ENCODE assay signal across 8 mouse cellular contexts in the genomic region with DNA sequence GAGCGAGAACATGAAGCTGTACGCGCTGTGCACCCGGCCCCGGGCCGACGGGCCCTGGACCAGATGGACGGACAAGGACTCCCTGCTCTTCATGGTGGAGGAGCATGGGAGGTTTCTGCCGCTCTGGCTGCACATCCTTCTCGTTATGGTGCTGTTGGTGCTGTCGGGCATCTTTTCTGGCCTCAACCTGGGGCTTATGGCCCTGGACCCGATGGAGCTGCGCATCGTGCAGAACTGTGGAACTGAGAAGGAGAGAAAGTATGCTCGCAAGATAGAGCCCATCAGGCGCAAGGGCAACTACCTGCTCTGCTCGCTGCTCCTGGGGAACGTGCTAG. TPM values are rescaled to one million over a fixed set of nuclear protein-coding genes. Genes with fewer than 3 reads are reported as not detected.
DNase-seq lines count a peak whose midpoint lies in the region; ATAC-seq and TF ChIP-seq lines count a peak whose summit lies in the region.

No protein-coding gene starts in this region.

- ATAC-seq in kidney, embryonic 14.5 days (ENCODE audit: low FRiP score, low TSS enrichment) = no peak
- ATAC-seq in forebrain, embryonic 11.5 days (replicated peaks; ENCODE audit: low FRiP score) = no peak
- ATAC-seq in liver, embryonic 13.5 days (ENCODE audit: low read depth) = peak; percentile 10

- no peaks in the 10 kb centered on the region for H3K27me3 ChIP-seq in kidney, embryonic 14.5 days (ENCODE audit: control insufficient read depth, insufficient read depth, low read length)
- H3K27me3 ChIP-seq in MEL (ENCODE audit: control insufficient read depth in 1 of 2, insufficient read depth in 2 of 2, low read length in 2 of 2) = no peaks in the 10 kb centered on the region
- H3K27me3 ChIP-seq in forebrain, embryonic 11.5 days (ENCODE audit: control insufficient read depth, insufficient read depth, low read length) = no peaks in the 10 kb centered on the region
- H3K27me3 ChIP-seq in liver, embryonic 13.5 days = peaks cover 20% of the 10 kb centered on the region

- no peak overlapping the region; the same call in 1 of the 2 replicates for H3K27ac ChIP-seq in kidney, embryonic 14.5 days (ENCODE audit: low read depth, low read length)
- no peak overlapping the region for H3K27ac ChIP-seq in MEL (ENCODE audit: control insufficient read depth, low read depth, low read length)
- no peak overlapping the region for H3K27ac ChIP-seq in forebrain, embryonic 11.5 days (ENCODE audit: low read depth, low read length)
- H3K27ac ChIP-seq in liver, embryonic 13.5 days = no peak overlapping the region

- no peak for TF ChIP-seq EP300 in MEL (IDR thresholded peaks at IDR 0.05; ENCODE audit: low read depth in 1 of 2, low read length in 2 of 2)

- H3K79me2 ChIP-seq in MEL (ENCODE audit: control insufficient read depth, insufficient read depth, low read length, poor library complexity) = peaks cover 16% of the 10 kb centered on the region

- H3K36me3 ChIP-seq in kidney, embryonic 14.5 days (ENCODE audit: control insufficient read depth, insufficient read depth, low read length) = no peaks in the 10 kb centered on the region
- peaks cover 0 to 23% of the 10 kb centered on the region in 2 experiments; a peak in 2 of 4 replicates for H3K36me3 ChIP-seq in MEL (ENCODE audit: control insufficient read depth in 1 of 2, insufficient read depth in 2 of 2, low read length in 2 of 2)
- no peaks in the 10 kb centered on the region for H3K36me3 ChIP-seq in forebrain, embryonic 11.5 days (ENCODE audit: control insufficient read depth, insufficient read depth, low read length)
- H3K36me3 ChIP-seq in liver, embryonic 13.5 days = no peaks in the 10 kb centered on the region

- 13% methylated on average over 18 of the region's 18 CpGs for WGBS in kidney, embryonic 14.5 days
- WGBS in forebrain, embryonic 11.5 days = 15% methylated on average over 18 of the region's 18 CpGs
- WGBS in liver, embryonic 13.5 days (ENCODE audit: insufficient replicate concordance) = 15% methylated on average over 18 of the region's 18 CpGs

- H3K9me3 ChIP-seq in kidney, embryonic 14.5 days (ENCODE audit: control insufficient read depth, low read length) = no peaks in the 10 kb centered on the region
- no peaks in the 10 kb centered on the region for H3K9me3 ChIP-seq in MEL (replicated peaks; ENCODE audit: insufficient read depth, low read length)
- no peaks in the 10 kb centered on the region for H3K9me3 ChIP-seq in forebrain, embryonic 11.5 days (ENCODE audit: control insufficient read depth, low read length)
- no peaks in the 10 kb centered on the region for H3K9me3 ChIP-seq in liver, embryonic 13.5 days (replicated peaks)

- H3K4me1 ChIP-seq in kidney, embryonic 14.5 days (ENCODE audit: control insufficient read depth, insufficient read depth, low read length) = peaks cover 44% of the 10 kb centered on the region
- peaks cover 5 to 46% of the 10 kb centered on the region in 2 experiments for H3K4me1 ChIP-seq in MEL (ENCODE audit: control insufficient read depth in 1 of 2, insufficient read depth in 2 of 2, low read length in 2 of 2)
- peaks cover 16% of the 10 kb centered on the region for H3K4me1 ChIP-seq in forebrain, embryonic 11.5 days (replicated peaks; ENCODE audit: control insufficient read depth, insufficient read depth, low read length)
- H3K4me1 ChIP-seq in liver, embryonic 13.5 days (replicated peaks) = peaks cover 73% of the 10 kb centered on the region

- no peak for TF ChIP-seq RAD21 in MEL (IDR thresholded peaks at IDR 0.05; ENCODE audit: low read depth, low read length)

- TF ChIP-seq POLR2A in MEL (IDR thresholded peaks at IDR 0.05; ENCODE audit: control insufficient read depth in 1 of 2, insufficient read depth in 1 of 2, low read depth in 1 of 2, low read length in 2 of 2, poor library complexity in 1 of 2) = no peak

- H3K9ac ChIP-seq in kidney, embryonic 14.5 days (ENCODE audit: low read depth, low read length) = peak overlapping the region; percentile 66
- peak overlapping the region; percentile 72 for H3K9ac ChIP-seq in MEL (ENCODE audit: control insufficient read depth, low read depth, low read length, poor library complexity, severe bottlenecking)
- H3K9ac ChIP-seq in forebrain, embryonic 11.5 days (ENCODE audit: low read length) = peak overlapping the region; percentile 76
- H3K9ac ChIP-seq in liver, embryonic 13.5 days = peak overlapping the region; percentile 80

- no peak for TF ChIP-seq CTCF in MEL (IDR thresholded peaks at IDR 0.05 in 2 of 3, conservative IDR thresholded peaks at IDR 0.05 in 1 of 3; ENCODE audit: control insufficient read depth in 1 of 3, insufficient read depth in 1 of 3, low read depth in 2 of 3, low read length in 3 of 3, poor library complexity in 1 of 3, severe bottlenecking in 1 of 3)

- H3K4me2 ChIP-seq in kidney, embryonic 14.5 days (replicated peaks; ENCODE audit: low read depth, low read length) = peak overlapping the region; percentile 82
- peak overlapping the region; percentile 72 for H3K4me2 ChIP-seq in forebrain, embryonic 11.5 days (ENCODE audit: low read depth, low read length, severe bottlenecking)
- H3K4me2 ChIP-seq in liver, embryonic 13.5 days = peak overlapping the region; percentile 95

- no peak for DNase-seq in kidney, adult 11 months
- DNase-seq in MEL (ENCODE audit: low read depth, low spot score) = peak; percentile 61
- DNase-seq in forebrain, embryonic 11.5 days (ENCODE audit: low spot score) = no peak
- DNase-seq in liver, embryonic 13.5 days = no peak
- no peak for DNase-seq in adrenal gland, adult 18-20 months (ENCODE audit: low spot score in 2 of 2)
- no peak for DNase-seq in spleen, postnatal 10 days (ENCODE audit: low spot score in 2 of 2)
- DNase-seq in layer of hippocampus, adult 18-20 months (ENCODE audit: low spot score in 2 of 2) = no peak

- peak overlapping the region; percentile 72 for H3K4me3 ChIP-seq in kidney, embryonic 14.5 days (ENCODE audit: low read length)
- peak overlapping the region; percentile 78 to 84 for H3K4me3 ChIP-seq in MEL (ENCODE audit: control insufficient read depth in 1 of 2, insufficient read depth in 1 of 2, low read depth in 2 of 2, low read length in 2 of 2)
- peak overlapping the region; percentile 63 for H3K4me3 ChIP-seq in forebrain, embryonic 11.5 days (ENCODE audit: low read depth, low read length)
- H3K4me3 ChIP-seq in liver, embryonic 13.5 days (replicated peaks) = peak overlapping the region; percentile 67

TF ChIP-seq in MEL, 35 proteins besides CTCF, POLR2A, EP300 and RAD21:
- peak; percentile 24; the same call in 1 of the 2 replicates for TF ChIP-seq TBP (IDR thresholded peaks at IDR 0.05; ENCODE audit: low read depth, low read length)
- no peak for TF ChIP-seq UBTF (IDR thresholded peaks at IDR 0.05; ENCODE audit: borderline replicate concordance, insufficient read depth, low read depth, low read length)
- no peak for TF ChIP-seq HCFC1 (IDR thresholded peaks at IDR 0.05; ENCODE audit: low read depth, low read length)
- TF ChIP-seq JUND (IDR thresholded peaks at IDR 0.05; ENCODE audit: low read depth, low read length) = no peak

RNA-seq across cellular contexts. Expression of a gene that starts 0.7 kb away (rescaled TPM):
- 12.8 and 13.1 TPM in 2 replicates for polyA plus RNA-seq in kidney, embryonic 14.5 days (2014; fragmentation: Nextera tagmentation; extraction: Ambion mirVana)
- total RNA-seq in MEL (2012; rRNA removed) = 7.8 and 8.1 TPM in 2 replicates
- 1 to 10 TPM in 1 of 2 experiments, not detected in 1; 8.5 TPM for polyA plus RNA-seq in MEL (2012; ENCODE audit: insufficient read depth in 1 of 2, insufficient read length in 2 of 2, low read depth in 1 of 2, low replicate concordance in 2 of 2, missing spikeins in 1 of 2)
- polyA plus RNA-seq in forebrain, embryonic 11.5 days (2014; fragmentation: Nextera tagmentation; extraction: Ambion mirVana) = 14.6 and 15.0 TPM in 2 replicates
- 3.2 and 3.5 TPM in 2 replicates for polyA plus RNA-seq in liver, embryonic 13.5 days (2015; fragmentation: Nextera tagmentation; extraction: Ambion mirVana)
- total RNA-seq in adrenal gland, adult 18-20 months (2021) = 1 to 10 TPM; 3.6 to 5.9 TPM
- 10 to 100 TPM; 15.6 to 16.6 TPM for total RNA-seq in layer of hippocampus, adult 18-20 months (2021)

RNA-seq across cellular contexts. Expression of a gene that starts 27.0 kb away (rescaled TPM):
- 33.6 and 33.7 TPM in 2 replicates for polyA plus RNA-seq in kidney, embryonic 14.5 days (2014; fragmentation: Nextera tagmentation; extraction: Ambion mirVana)
- 6.1 and 7.0 TPM in 2 replicates for total RNA-seq in MEL (2012; rRNA removed)
- 10 to 100 TPM in 1 of 2 experiments, not detected in 1; 19.7 TPM for polyA plus RNA-seq in MEL (2012; ENCODE audit: insufficient read depth in 1 of 2, insufficient read length in 2 of 2, low read depth in 1 of 2, low replicate concordance in 2 of 2, missing spikeins in 1 of 2)
- polyA plus RNA-seq in forebrain, embryonic 11.5 days (2014; fragmentation: Nextera tagmentation; extraction: Ambion mirVana) = 37.4 and 40.9 TPM in 2 replicates
- polyA plus RNA-seq in liver, embryonic 13.5 days (2015; fragmentation: Nextera tagmentation; extraction: Ambion mirVana) = 13.2 and 16.3 TPM in 2 replicates
- 10 to 100 TPM; 48.6 to 62.1 TPM for total RNA-seq in adrenal gland, adult 18-20 months (2021)
- 10 to 100 TPM; 72.1 to 77.4 TPM for total RNA-seq in layer of hippocampus, adult 18-20 months (2021)

RNA-seq across cellular contexts. Expression of a gene that starts 39.6 kb away (rescaled TPM):
- 5.7 and 7.5 TPM in 2 replicates for polyA plus RNA-seq in kidney, embryonic 14.5 days (2014; fragmentation: Nextera tagmentation; extraction: Ambion mirVana)
- total RNA-seq in MEL (2012; rRNA removed) = 3.8 and 4.2 TPM in 2 replicates
- polyA plus RNA-seq in MEL (2012; ENCODE audit: insufficient read depth in 1 of 2, insufficient read length in 2 of 2, low read depth in 1 of 2, low replicate concordance in 2 of 2, missing spikeins in 1 of 2) = 1 to 10 TPM in 1 of 2 experiments, not detected in 1; 9.9 TPM
- 6.8 and 7.4 TPM in 2 replicates for polyA plus RNA-seq in forebrain, embryonic 11.5 days (2014; fragmentation: Nextera tagmentation; extraction: Ambion mirVana)
- 0.97 and 0.98 TPM in 2 replicates for polyA plus RNA-seq in liver, embryonic 13.5 days (2015; fragmentation: Nextera tagmentation; extraction: Ambion mirVana)
- total RNA-seq in adrenal gland, adult 18-20 months (2021) = 10 to 100 TPM; 20.8 to 28.9 TPM
- total RNA-seq in layer of hippocampus, adult 18-20 months (2021) = 10 to 100 TPM; 40.8 to 41.3 TPM
